Mouse (Mus musculus) kidney, adult 2 months (tissue): ENCODE data around the gene Arid1b. TPM values are rescaled to one million over a fixed set of nuclear protein-coding genes. Genes with fewer than 3 reads are reported as not detected.

ENCODE experiments used
- DNase-seq: peaks from one replicate; pipeline ENCODE4 v3.0.0; 2021
- H3K27ac ChIP-seq: fragments of 200-500 bp; 2 replicates; pipeline ENCODE4 v1.5.1; 2012; ENCODE audit warnings: low read depth, low read length, control low read depth, inconsistent platforms; ENCODE audit not compliant: insufficient read depth
- H3K27me3 ChIP-seq: fragments of 200-500 bp; replicated peaks from 2 replicates; pipeline ENCODE4 v1.6.1; 2012; ENCODE audit warnings: mild to moderate bottlenecking, moderate library complexity, low read length, inconsistent platforms; ENCODE audit not compliant: control insufficient read depth, insufficient read depth
- H3K36me3 ChIP-seq: fragments of 200-500 bp; 2 replicates; pipeline ENCODE4 v1.6.1; 2012; ENCODE audit warnings: mild to moderate bottlenecking, moderate library complexity, low read length, inconsistent platforms; ENCODE audit not compliant: control insufficient read depth, insufficient read depth
- H3K4me1 ChIP-seq: fragments of 200-500 bp; 2 replicates; pipeline ENCODE4 v1.6.1; 2011; ENCODE audit warnings: low read length; ENCODE audit not compliant: control insufficient read depth, insufficient read depth
- H3K4me3 ChIP-seq: fragments of 200-500 bp; 2 replicates; pipeline ENCODE4 v1.5.1; 2011; ENCODE audit warnings: mild to moderate bottlenecking, low read depth, low read length, control low read depth; ENCODE audit not compliant: insufficient read depth
- CTCF ChIP-seq: fragments of 200-500 bp; conservative IDR thresholded peaks from 2 replicates; pipeline ENCODE4 v1.5.1; 2011; ENCODE audit warnings: low read depth, mild to moderate bottlenecking, control low read depth, low read length, moderate library complexity, mixed read lengths; ENCODE audit not compliant: insufficient read depth, insufficient read length
- POLR2A ChIP-seq: fragments of 200-500 bp; IDR thresholded peaks from one replicate; pipeline ENCODE4 v1.6.1; 2011; ENCODE audit warnings: low read depth, low read length, control low read depth
- WGBS: fragments of 180-500 bp; shearing (Covaris S2); methylation state at CpG from one replicate; pipeline ENCODE4 v1.1.7; 2018; 5-methylcytosine and 5-hydroxymethylcytosine counted together
- polyA plus RNA-seq: library from polyadenylated mRNA; depleted of rRNA; stranded (reverse); fragments of >200 nt; gene quantifications from 2 replicates; pipeline ENCODE4 v1.2.3, GENCODE M21; 2012

Gene Arid1b
- polyA plus RNA-seq, 1 experiment, result 20.6 TPM

DNA sequence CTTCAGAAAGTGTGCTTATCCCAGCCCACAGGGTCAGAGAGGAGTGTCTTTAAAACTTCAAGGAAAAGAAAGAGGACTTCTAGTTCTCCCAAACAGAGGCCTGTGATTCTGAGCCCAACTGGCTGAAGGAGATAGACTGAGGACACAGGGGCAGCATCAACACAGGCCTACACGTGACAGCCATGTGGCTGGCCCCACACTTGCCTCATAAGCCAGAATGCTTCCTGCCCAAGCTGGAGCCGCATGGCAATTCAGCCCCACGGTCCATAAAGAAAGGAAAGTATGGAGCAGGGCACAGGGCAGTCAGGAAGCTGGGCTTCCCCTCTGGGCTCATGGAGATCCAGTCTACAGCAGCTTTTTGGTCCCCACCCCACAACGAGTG lies 293.1 kb downstream of the Arid1b start:
- no peak for DNase-seq
- H3K36me3 ChIP-seq, result no peaks in the 10 kb centered on the region
- no peak overlapping the region for H3K27ac ChIP-seq
- no peaks in the 10 kb centered on the region for H3K27me3 ChIP-seq
- H3K4me3 ChIP-seq, result no peak overlapping the region
- no peak for TF ChIP-seq CTCF
- no peak for TF ChIP-seq POLR2A
- 46% methylated on average over 4 of the region's 4 CpGs for WGBS
- H3K4me1 ChIP-seq, result no peaks in the 10 kb centered on the region

DNA sequence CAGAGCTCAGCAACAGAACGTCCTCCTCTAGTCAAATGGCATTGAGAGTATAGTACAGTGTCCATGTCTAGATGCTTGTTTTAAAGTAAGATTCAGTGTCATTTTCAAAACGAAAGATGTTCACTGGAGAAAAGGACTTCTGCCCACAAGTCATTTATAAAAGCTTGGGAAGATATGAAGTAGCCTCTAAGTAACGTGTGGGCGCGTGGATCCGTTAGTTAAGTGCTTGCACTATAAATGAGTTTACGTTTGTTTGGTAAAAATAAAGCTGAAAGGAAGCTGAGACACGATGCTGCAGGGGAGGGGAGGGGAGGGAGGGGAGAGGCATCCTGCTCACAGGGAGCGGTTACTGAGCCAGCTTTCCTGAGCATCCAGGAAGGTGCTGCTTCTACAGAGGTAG lies 293.5 kb downstream of the Arid1b start:
- TF ChIP-seq CTCF (no peak), POLR2A (no peak)
- DNase-seq, result no peak
- Histone ChIP-seq H3K4me1 (no peaks in the 10 kb centered on the region), H3K27me3 (no peaks in the 10 kb centered on the region), H3K27ac (no peak overlapping the region), H3K36me3 (no peaks in the 10 kb centered on the region), H3K4me3 (no peak overlapping the region)
- WGBS, result 58% methylated on average over 9 of the region's 9 CpGs

DNA sequence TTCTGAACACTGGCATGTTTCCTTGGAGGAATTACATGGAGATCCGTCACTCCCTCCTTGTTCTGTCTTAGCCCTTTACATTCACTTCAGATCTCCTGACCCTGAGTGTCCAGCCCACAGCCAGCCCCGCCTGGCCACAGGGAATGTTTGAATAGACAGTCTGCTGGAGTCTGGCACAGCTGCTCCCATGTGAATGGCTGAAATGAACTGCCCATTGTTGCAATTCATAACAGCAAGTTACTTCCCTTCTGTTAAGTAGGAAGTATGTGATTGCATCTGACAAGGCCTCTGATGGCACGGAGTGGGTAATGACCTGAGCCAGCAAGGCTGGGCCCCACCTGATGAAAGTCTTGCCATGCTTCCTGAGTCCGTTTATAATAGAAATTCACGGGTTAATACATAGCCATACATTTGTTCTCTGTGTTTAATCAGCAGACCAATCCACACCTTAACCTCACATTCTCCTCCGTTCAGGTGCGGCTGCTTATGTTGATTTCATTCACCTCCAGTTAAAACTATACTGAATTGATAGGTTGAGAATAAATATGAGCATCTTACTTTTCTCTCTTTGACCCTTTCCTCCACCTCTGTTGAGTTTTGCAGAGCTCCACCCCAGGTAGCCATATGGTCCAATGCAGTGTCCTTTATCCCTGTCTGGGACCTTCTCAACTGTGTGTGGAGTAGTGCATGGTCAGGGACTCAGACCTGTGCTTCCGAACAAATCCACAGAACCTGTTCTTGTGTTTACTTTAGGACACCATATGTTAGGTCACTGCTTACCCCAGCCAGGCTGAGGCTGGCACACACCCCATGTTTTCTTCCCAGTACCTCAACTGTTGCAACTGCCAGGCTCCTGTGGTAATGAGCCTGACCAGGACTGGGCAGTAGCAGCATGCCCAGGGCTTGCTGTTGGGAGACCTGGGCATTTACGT lies 299.8 kb downstream of the Arid1b start:
- 0 out of 2 replicates have a peak overlapping the region, but pooled peaks have one; percentile 3 for H3K27ac ChIP-seq
- 65% methylated on average over 9 of the region's 9 CpGs for WGBS
- TF ChIP-seq POLR2A, result no peak
- no peak for TF ChIP-seq CTCF

DNA sequence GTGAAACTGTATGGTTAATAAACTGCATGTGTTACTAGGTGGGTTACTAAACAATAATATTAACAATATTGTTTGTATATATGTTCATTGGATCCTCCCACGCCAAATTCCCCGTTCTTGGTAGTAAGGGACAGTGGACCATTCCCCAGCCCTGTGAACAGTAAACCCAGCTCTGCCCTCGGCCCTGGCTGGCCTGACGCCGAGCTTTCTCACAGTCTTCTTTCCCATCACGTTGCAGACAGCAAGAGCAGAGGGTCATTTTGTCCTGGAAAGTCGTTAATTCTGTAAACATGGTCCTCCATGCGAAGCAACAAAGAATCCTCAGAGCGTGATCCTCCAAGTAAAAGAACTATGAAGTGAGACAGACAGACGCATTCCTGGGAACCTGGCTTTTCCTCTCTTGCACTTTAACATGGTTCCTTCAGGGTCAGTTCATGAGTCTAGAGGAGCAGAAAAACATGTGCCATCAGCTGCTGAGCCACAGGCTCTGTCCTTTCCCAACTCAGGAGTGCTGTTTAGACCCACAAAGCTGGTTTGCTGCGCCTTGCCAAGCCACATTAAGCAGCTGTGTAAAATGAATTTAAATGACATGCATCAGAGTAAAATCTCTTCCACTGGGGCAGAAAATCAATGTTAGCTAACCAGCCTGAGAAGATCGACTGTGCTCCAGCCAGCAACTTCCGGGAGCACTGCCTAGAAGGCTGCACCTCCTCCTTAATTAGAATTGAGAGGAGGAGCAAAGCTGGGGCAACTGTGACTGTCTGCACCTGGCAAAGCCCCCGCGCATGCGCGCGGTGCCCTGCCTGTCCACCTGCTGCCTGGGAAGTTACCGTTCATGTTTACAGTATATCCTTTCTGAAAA lies 301.2 kb downstream of the Arid1b start:
- no peak for TF ChIP-seq POLR2A
- TF ChIP-seq CTCF, result no peak
- Histone ChIP-seq H3K4me3 (peak overlapping the region; percentile 36), H3K4me1 (peaks cover 17% of the 10 kb centered on the region; the same call in 1 of the 2 replicates), H3K36me3 (no peaks in the 10 kb centered on the region), H3K27me3 (no peaks in the 10 kb centered on the region), H3K27ac (peak overlapping the region; percentile 71)
- 27% methylated on average over 19 of the region's 19 CpGs for WGBS
- DNase-seq, result peak; percentile 94

More for the DNA sequence above, 299.8 kb downstream of the Arid1b start:
- no peak for DNase-seq
- Histone ChIP-seq H3K4me1 (peaks cover 17% of the 10 kb centered on the region; the same call in 1 of the 2 replicates), H3K27me3 (no peaks in the 10 kb centered on the region), H3K4me3 (no peak overlapping the region), H3K36me3 (no peaks in the 10 kb centered on the region)

DNA sequence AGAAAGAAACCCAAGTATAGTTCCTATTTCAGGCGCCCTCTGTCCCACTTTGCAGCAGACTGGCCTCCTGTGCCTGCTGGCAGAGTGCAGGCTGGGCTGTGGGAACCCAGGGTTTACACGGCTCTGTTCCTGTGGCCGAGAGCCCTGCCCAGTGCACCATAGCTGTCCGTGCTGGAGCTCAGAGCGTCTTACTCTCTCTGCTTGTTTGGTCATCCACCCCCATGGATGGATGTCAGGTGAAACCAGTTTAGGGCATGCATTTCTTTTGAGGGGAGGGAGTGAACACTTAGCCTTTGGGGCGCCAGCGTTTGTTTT lies 301.8 kb downstream of the Arid1b start:
- WGBS, result 56% methylated on average over 7 of the region's 7 CpGs
- H3K4me3 ChIP-seq, result peak overlapping the region; percentile 36
- H3K4me1 ChIP-seq, result peaks cover 17% of the 10 kb centered on the region; the same call in 1 of the 2 replicates
- H3K27me3 ChIP-seq, result no peaks in the 10 kb centered on the region
- no peak for DNase-seq
- H3K36me3 ChIP-seq, result no peaks in the 10 kb centered on the region
- H3K27ac ChIP-seq, result peak overlapping the region; percentile 71
- TF ChIP-seq CTCF, result no peak
- TF ChIP-seq POLR2A, result no peak

DNA sequence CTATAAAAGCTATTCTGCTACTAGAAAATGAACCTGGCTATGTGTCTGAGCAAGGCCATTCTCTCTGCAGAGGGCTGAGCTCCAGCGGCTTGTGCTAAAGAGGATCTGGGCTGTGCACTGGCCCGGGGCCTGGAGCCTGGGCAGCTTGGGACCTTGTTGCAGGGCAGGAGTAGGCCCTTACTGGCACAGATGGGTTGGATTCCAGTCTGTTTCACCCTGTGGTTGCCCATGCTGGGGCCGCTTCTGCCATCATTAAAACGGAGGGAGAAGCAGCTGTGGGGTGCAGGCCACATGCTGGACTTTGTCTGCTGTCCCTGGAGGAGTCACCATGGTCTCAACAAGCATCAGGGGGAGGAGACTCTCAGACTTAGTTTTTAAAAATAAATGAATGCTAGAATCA lies 303.4 kb downstream of the Arid1b start:
- no peaks in the 10 kb centered on the region for H3K36me3 ChIP-seq

DNA sequence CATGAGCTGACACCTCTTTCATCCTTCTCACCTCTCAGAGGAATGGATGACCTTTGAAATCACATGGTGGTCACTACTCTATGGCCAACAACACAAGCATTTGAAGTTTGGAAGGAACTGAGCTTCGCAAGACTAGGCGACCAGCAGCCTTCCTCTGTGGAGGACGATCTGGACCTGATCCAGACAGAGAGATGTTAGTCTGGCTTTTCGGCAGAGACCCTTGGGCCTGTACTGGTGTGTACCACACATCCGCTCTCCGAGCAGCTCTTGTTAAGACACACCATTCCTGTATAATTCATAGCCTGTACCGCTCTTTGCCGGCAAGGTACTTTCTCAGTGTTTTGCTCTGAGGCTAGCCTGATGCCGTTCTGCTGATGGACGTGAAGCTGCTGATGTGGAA lies 303.9 kb downstream of the Arid1b start:
- 81% methylated on average over 10 of the region's 10 CpGs for WGBS
- H3K27me3 ChIP-seq, result no peaks in the 10 kb centered on the region
- H3K27ac ChIP-seq, result no peak overlapping the region
- H3K36me3 ChIP-seq, result no peaks in the 10 kb centered on the region
- no peak overlapping the region for H3K4me3 ChIP-seq
- no peak for TF ChIP-seq POLR2A
- no peak for TF ChIP-seq CTCF
- no peak for DNase-seq
- H3K4me1 ChIP-seq, result peaks cover 17% of the 10 kb centered on the region; the same call in 1 of the 2 replicates

More for the DNA sequence above, 303.4 kb downstream of the Arid1b start:
- peaks cover 17% of the 10 kb centered on the region; the same call in 1 of the 2 replicates for H3K4me1 ChIP-seq
- H3K27ac ChIP-seq, result no peak overlapping the region
- TF ChIP-seq CTCF (no peak), POLR2A (no peak)
- WGBS, result 78% methylated on average over 4 of the region's 4 CpGs
- no peaks in the 10 kb centered on the region for H3K27me3 ChIP-seq
- H3K4me3 ChIP-seq, result no peak overlapping the region
- no peak for DNase-seq
